Mouse (Mus musculus) heart, embryonic 12.5 days (tissue): ENCODE measurements at regions not wholly inside any gene's neighbourhood (a gene's known extent, or its start where the extent isn't known, plus 50 kb on each side); places are given as distances from the start of the nearest gene placed in this dataset.

Experiments
- ATAC-seq: fragments of 200-750 bp; cut with Nextera tagmentation; 2 replicates; pipeline ENCODE4 v1.8.0; 2017; ENCODE audit warnings: moderate TSS enrichment, moderate library complexity; ENCODE audit not compliant: insufficient number of reproducible peaks, low FRiP score
- H3K27ac ChIP-seq: fragments of 300-500 bp; sonication (generic); 2 replicates; pipeline ENCODE4 v1.5.1; 2016; ENCODE audit warnings: mild to moderate bottlenecking, moderate library complexity; ENCODE audit not compliant: poor library complexity, severe bottlenecking
- H3K27me3 ChIP-seq: fragments of 300-500 bp; sonication (generic); replicated peaks from 2 replicates; pipeline ENCODE4 v1.6.1; 2016; ENCODE audit warnings: mild to moderate bottlenecking, moderate library complexity
- H3K36me3 ChIP-seq: fragments of 300-500 bp; sonication (generic); 2 replicates; pipeline ENCODE4 v1.6.1; 2016; ENCODE audit warnings: mild to moderate bottlenecking, moderate library complexity
- H3K4me1 ChIP-seq: fragments of 300-500 bp; sonication (generic); replicated peaks from 2 replicates; pipeline ENCODE4 v1.6.1; 2016; ENCODE audit warnings: mild to moderate bottlenecking
- H3K4me2 ChIP-seq: fragments of 300-500 bp; sonication (generic); 2 replicates; pipeline ENCODE4 v1.6.1; 2016; ENCODE audit warnings: mild to moderate bottlenecking, moderate library complexity
- H3K4me3 ChIP-seq: fragments of 300-500 bp; sonication (generic); 2 replicates; pipeline ENCODE4 v1.5.1; 2016; ENCODE audit warnings: mild to moderate bottlenecking
- H3K9ac ChIP-seq: fragments of 300-500 bp; sonication (generic); 2 replicates; pipeline ENCODE4 v1.6.1; 2016; ENCODE audit warnings: mild to moderate bottlenecking, moderate library complexity
- H3K9me3 ChIP-seq: fragments of 300-500 bp; sonication (generic); replicated peaks from 2 replicates; pipeline ENCODE4 v1.6.1; 2016; ENCODE audit warnings: mild to moderate bottlenecking, moderate library complexity
- WGBS: fragments of 180-500 bp; shearing (Covaris S2); methylation state at CpG from one replicate; pipeline ENCODE4 v1.1.7; 2016; 5-methylcytosine and 5-hydroxymethylcytosine counted together

- WGBS = 33% methylated on average over 12 of the region's 12 CpGs
- no peak overlapping the region for H3K27ac ChIP-seq
- H3K4me2 ChIP-seq = no peak overlapping the region
- H3K4me1 ChIP-seq = no peaks in the 10 kb centered on the region
- H3K27me3 ChIP-seq = peaks cover 17% of the 10 kb centered on the region
- no peaks in the 10 kb centered on the region for H3K36me3 ChIP-seq
- no peak overlapping the region for H3K4me3 ChIP-seq
- no peak for ATAC-seq
- H3K9me3 ChIP-seq = no peaks in the 10 kb centered on the region
- no peak overlapping the region for H3K9ac ChIP-seq
These were observed 52.4 kb upstream of the Olfr291 start for GRCm38 (mm10) chr7:84800966-84801365.

- no peak overlapping the region for H3K9ac ChIP-seq
- H3K4me2 ChIP-seq = no peak overlapping the region
- H3K27me3 ChIP-seq = no peaks in the 10 kb centered on the region
- ATAC-seq = no peak
- H3K4me1 ChIP-seq = no peaks in the 10 kb centered on the region
- H3K36me3 ChIP-seq = no peaks in the 10 kb centered on the region
- no peak overlapping the region for H3K27ac ChIP-seq
- no peaks in the 10 kb centered on the region for H3K9me3 ChIP-seq
- H3K4me3 ChIP-seq = no peak overlapping the region
- WGBS = 7% methylated on average over 1 of the region's 1 CpGs
These were observed 58.7 kb upstream of the Olfr291 start for GRCm38 (mm10) chr7:84794655-84795054.

GRCm38 (mm10) chr7:84779276-84779825 lies 74.0 kb upstream of the Olfr291 start:
- Histone ChIP-seq H3K4me2 (peak overlapping the region; percentile 92), H3K36me3 (no peaks in the 10 kb centered on the region), H3K9ac (peak overlapping the region; percentile 77), H3K4me1 (no peaks in the 10 kb centered on the region), H3K4me3 (peak overlapping the region; percentile 67), H3K27me3 (no peaks in the 10 kb centered on the region), H3K27ac (no peak overlapping the region), H3K9me3 (no peaks in the 10 kb centered on the region)
- ATAC-seq = peak; percentile 90
- WGBS = under 1% methylated on average over 30 of the region's 30 CpGs

GRCm38 (mm10) chr7:84777696-84778095 lies 75.7 kb upstream of the Olfr291 start:
- no peak overlapping the region for H3K9ac ChIP-seq
- H3K4me2 ChIP-seq = no peak overlapping the region
- no peaks in the 10 kb centered on the region for H3K36me3 ChIP-seq
- ATAC-seq = no peak
- H3K27ac ChIP-seq = no peak overlapping the region
- H3K9me3 ChIP-seq = no peaks in the 10 kb centered on the region
- H3K27me3 ChIP-seq = no peaks in the 10 kb centered on the region
- no peak overlapping the region for H3K4me3 ChIP-seq
- no peaks in the 10 kb centered on the region for H3K4me1 ChIP-seq

DNA sequence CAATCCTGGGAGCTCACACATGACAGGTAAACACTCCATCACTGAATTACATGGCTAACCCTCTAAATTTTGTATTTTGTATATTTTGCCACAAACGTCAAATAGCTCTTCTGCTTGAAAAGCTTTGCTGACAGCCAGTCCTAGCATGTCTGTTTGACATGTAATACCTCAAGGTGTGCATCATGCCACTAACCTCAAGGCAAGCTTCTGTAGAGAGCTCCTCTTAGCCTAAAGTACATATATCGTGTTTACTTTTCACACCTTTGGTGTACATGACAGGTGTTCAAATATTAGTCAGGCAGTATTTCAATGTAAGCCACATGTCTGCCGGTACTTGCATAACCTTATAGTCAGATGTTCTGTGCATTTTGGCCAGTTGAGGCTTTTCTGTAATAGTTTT lies 66.5 kb upstream of the Zfand6 start:
- Histone ChIP-seq H3K9ac (no peak overlapping the region), H3K27ac (no peak overlapping the region), H3K27me3 (no peaks in the 10 kb centered on the region), H3K36me3 (no peaks in the 10 kb centered on the region), H3K4me2 (no peak overlapping the region), H3K4me1 (no peaks in the 10 kb centered on the region), H3K4me3 (no peak overlapping the region), H3K9me3 (no peaks in the 10 kb centered on the region)
- 78% methylated on average over 3 of the region's 3 CpGs for WGBS
- ATAC-seq = no peak

GRCm38 (mm10) chr7:84753361-84753760 lies 63.6 kb upstream of the Zfand6 start:
- H3K36me3 ChIP-seq = no peaks in the 10 kb centered on the region
- H3K27ac ChIP-seq = no peak overlapping the region
- no peaks in the 10 kb centered on the region for H3K9me3 ChIP-seq
- WGBS = 85% methylated on average over 1 of the region's 1 CpGs
- no peaks in the 10 kb centered on the region for H3K27me3 ChIP-seq
- H3K4me2 ChIP-seq = no peak overlapping the region
- H3K9ac ChIP-seq = no peak overlapping the region
- ATAC-seq = no peak
- H3K4me1 ChIP-seq = peaks cover 7% of the 10 kb centered on the region
- no peak overlapping the region for H3K4me3 ChIP-seq

DNA sequence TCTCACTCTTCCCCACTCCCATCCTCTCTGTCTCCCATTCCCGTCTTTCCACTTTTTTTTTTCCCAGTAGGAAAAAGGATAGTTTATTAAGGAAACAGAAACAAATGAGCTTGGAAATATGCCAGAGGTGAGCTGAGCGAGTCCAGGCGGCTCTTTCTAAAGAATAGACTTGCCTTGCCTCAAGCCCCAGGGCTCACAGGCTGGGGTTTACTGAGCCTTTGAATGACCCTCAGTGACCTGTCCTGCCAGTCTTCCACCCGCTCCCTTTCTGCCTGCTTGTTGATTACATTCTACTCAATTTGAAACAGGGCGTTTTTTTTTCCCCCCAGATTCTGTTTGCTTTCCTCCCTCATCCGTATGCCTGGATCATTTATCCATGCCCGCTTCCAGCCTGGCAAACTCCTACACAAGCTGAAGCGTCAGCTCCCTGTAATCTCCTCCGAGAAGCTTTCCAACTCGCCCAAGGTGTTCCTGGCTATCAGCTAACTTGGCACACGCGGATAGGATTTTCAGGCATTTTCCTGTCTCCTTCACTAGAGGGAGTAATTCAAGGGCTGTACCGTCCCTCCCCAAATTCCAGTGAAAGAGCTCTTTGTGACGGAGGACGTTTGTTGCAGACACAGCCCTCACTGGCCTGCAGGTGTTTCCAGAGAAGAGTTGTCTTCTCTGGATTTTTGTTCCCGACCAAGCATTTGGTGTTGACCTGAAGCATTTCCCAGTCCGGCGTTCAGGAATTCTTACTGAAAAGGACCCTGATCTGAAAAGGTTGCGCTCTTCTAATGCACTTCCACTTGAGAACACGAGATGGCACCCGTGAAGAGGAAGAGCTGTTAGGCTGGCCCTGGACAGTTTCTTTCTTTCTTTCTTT lies 59.9 kb upstream of the Zfand6 start:
- no peaks in the 10 kb centered on the region for H3K36me3 ChIP-seq
- peak; percentile 61; the same call in 1 of the 2 replicates for ATAC-seq
- H3K27ac ChIP-seq = no peak overlapping the region
- H3K27me3 ChIP-seq = no peaks in the 10 kb centered on the region
- WGBS = 4% methylated on average over 21 of the region's 21 CpGs
- peak overlapping the region; percentile 49 for H3K4me3 ChIP-seq
- peaks cover 7% of the 10 kb centered on the region for H3K4me1 ChIP-seq
- peak overlapping the region; percentile 49; the same call in 1 of the 2 replicates for H3K9ac ChIP-seq
- H3K9me3 ChIP-seq = no peaks in the 10 kb centered on the region
- H3K4me2 ChIP-seq = peak overlapping the region; percentile 81

DNA sequence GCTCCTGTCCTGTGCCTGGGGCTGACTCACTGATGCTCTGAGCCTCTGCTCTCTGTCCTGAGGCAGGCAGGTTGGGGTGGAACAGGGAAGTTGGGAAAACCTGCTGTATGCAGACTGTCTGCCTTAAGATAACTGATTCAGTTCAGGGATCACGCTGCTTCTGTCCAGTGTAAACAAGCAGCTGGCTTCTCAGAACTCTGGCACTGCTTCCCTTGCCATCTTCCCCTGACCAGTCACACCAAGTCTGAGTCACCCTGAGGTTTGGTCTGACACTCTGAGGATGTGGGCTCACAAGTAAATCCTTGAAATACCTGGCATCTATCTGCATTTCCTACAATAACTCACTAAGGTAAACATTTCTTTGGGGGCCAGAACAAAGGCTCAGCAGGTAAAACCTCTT lies 58.1 kb upstream of the Zfand6 start:
- Histone ChIP-seq H3K9me3 (no peaks in the 10 kb centered on the region), H3K27ac (no peak overlapping the region), H3K9ac (no peak overlapping the region), H3K4me3 (no peak overlapping the region), H3K4me1 (peaks cover 7% of the 10 kb centered on the region), H3K27me3 (no peaks in the 10 kb centered on the region), H3K36me3 (no peaks in the 10 kb centered on the region), H3K4me2 (no peak overlapping the region)
- 57% methylated on average over 1 of the region's 1 CpGs for WGBS
- ATAC-seq = no peak

DNA sequence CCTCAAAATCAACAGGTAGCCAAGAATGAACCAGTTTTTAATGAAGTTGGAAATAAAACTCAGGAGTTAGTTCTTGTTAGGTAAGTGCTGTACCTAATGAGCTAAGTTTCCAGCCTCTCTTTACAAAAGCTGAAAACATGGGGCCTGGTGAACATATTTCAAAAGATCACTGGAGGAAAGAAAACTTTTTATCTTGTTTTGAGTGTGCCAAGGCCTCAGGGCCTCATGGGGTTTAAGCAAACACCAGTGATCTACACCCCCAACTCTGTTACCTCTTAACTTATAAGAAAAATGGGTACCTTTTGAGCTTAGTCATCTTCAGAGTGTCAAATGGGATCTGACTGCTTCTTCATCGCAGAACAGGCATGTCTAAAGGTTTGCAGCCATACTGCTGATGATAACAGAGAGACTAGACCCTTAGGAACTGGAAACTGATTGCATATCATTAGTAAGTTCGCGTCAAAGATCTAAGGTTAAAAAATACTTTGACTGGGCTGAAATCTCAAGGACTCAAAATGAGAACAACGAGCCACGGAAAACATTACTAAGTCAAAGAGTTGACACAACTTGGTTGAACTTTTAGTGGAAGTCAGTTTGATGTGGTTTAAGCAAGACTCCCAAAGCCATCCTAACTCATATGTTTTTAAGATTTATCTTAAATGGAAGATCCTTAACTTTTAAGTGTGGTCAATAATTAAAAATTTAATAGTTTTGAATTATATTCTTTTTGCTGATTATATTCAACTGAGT lies 54.7 kb upstream of the Zfand6 start:
- H3K4me3 ChIP-seq = no peak overlapping the region
- 75% methylated on average over 5 of the region's 5 CpGs for WGBS

DNA sequence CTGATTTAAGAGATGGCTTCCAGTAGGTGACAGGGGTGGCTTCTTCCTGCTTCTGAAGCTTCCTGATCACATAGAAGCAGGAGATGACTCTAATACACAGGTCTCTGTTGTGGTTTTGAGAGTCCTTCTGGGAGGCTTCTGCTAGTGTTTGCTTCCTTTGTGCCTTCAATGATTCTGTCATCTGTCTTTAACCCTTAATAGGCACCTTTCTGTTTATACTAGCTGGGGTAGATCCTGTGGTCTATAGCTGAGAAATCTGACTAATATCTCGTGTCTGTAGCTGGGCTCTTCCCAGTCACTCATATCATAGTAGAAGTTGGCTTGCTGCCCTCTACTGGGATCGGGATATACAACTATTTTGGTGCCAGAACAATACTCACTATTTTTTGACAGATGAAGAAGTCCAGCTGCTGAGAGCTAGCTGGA lies 50.2 kb upstream of the Zfand6 start:
- no peak overlapping the region for H3K9ac ChIP-seq
- no peaks in the 10 kb centered on the region for H3K4me1 ChIP-seq
- H3K4me3 ChIP-seq = no peak overlapping the region
- H3K27ac ChIP-seq = no peak overlapping the region
- no peaks in the 10 kb centered on the region for H3K36me3 ChIP-seq
- 11% methylated on average over 2 of the region's 2 CpGs for WGBS
- no peaks in the 10 kb centered on the region for H3K27me3 ChIP-seq
- H3K4me2 ChIP-seq = no peak overlapping the region
- H3K9me3 ChIP-seq = no peaks in the 10 kb centered on the region
- 0 out of 2 replicates have a peak, but pooled peaks have one; percentile 22 for ATAC-seq

More for the DNA sequence above, 54.7 kb upstream of the Zfand6 start:
- no peak for ATAC-seq
- Histone ChIP-seq H3K36me3 (no peaks in the 10 kb centered on the region), H3K9me3 (no peaks in the 10 kb centered on the region), H3K27me3 (no peaks in the 10 kb centered on the region), H3K27ac (no peak overlapping the region), H3K4me1 (peaks cover 5% of the 10 kb centered on the region), H3K9ac (no peak overlapping the region), H3K4me2 (no peak overlapping the region)
